Mouse (Mus musculus): ENCODE measurements around the gene Gnb2. TPM values are rescaled to one million over a fixed set of nuclear protein-coding genes. Genes with fewer than 3 reads are reported as not detected.

Gene Gnb2
- 150 and 161 TPM in 2 replicates for polyA plus RNA-seq (2015; fragmentation: Nextera tagmentation; extraction: Ambion mirVana)

- Histone ChIP-seq H3K27me3 (0 out of 2 replicates have a peak, but pooled peaks cover 2% of the 10 kb centered on the region), H3K9ac (peak within 1 kb of the TSS; percentile 89), H3K27ac (replicated peaks) (peak within 1 kb of the TSS; percentile 92), H3K4me3 (replicated peaks) (peak within 1 kb of the TSS; percentile 87), H3K36me3 (replicated peaks) (peaks cover 24% of the 10 kb centered on the region), H3K4me2 (peak within 1 kb of the TSS; percentile 93), H3K4me1 (replicated peaks) (peaks cover 51% of the 10 kb centered on the region), H3K9me3 (replicated peaks) (no peaks in the 10 kb centered on the region)
- WGBS (ENCODE audit: insufficient replicate concordance): under 1% methylated on average over 39 of the region's 40 CpGs
- ATAC-seq (ENCODE audit: insufficient read depth): peak; percentile 82
Measured at GRCm38 (mm10) chr5:137533117-137533827, at the start of gene Gnb2, which contains the start of gene Epo. TSS of gene Gnb2 (minus strand) at chr5:137533510. TSS of gene Epo (minus strand) at chr5:137533242.

- Histone ChIP-seq H3K27ac (replicated peaks) (no peak overlapping the region), H3K9ac (no peak overlapping the region), H3K4me3 (replicated peaks) (no peak overlapping the region), H3K4me2 (no peak overlapping the region), H3K36me3 (replicated peaks) (peaks cover 73% of the 10 kb centered on the region), H3K27me3 (no peaks in the 10 kb centered on the region; the same call in 1 of the 2 replicates), H3K4me1 (replicated peaks) (peaks cover 27% of the 10 kb centered on the region), H3K9me3 (replicated peaks) (no peaks in the 10 kb centered on the region; the same call in 1 of the 2 replicates)
- 67% methylated on average over 8 of the region's 8 CpGs for WGBS (ENCODE audit: insufficient replicate concordance)
- no peak for ATAC-seq (ENCODE audit: insufficient read depth)
Measured at GRCm38 (mm10) chr5:137582702-137583101, 49.4 kb upstream of the Gnb2 start.

GRCm38 (mm10) chr5:137580246-137580645, 46.9 kb upstream of the Gnb2 start:
- Histone ChIP-seq H3K4me3 (replicated peaks) (no peak overlapping the region), H3K4me1 (replicated peaks) (peaks cover 27% of the 10 kb centered on the region), H3K27me3 (no peaks in the 10 kb centered on the region; the same call in 1 of the 2 replicates), H3K9me3 (replicated peaks) (no peaks in the 10 kb centered on the region), H3K36me3 (replicated peaks) (peaks cover 70% of the 10 kb centered on the region), H3K9ac (no peak overlapping the region), H3K4me2 (no peak overlapping the region), H3K27ac (replicated peaks) (no peak overlapping the region)
- WGBS (ENCODE audit: insufficient replicate concordance): 43% methylated on average over 6 of the region's 6 CpGs
- ATAC-seq (ENCODE audit: insufficient read depth): peak; percentile 45; the same call in 1 of the 2 replicates

- no peak overlapping the region; the same call in 1 of the 2 replicates for H3K4me2 ChIP-seq
- H3K27ac ChIP-seq (replicated peaks): no peak overlapping the region
- H3K4me1 ChIP-seq (replicated peaks): peaks cover 49% of the 10 kb centered on the region
Measured at GRCm38 (mm10) chr5:137574470-137574901, 41.2 kb upstream of the Gnb2 start.

GRCm38 (mm10) chr5:137570691-137571586, 37.6 kb upstream of the Gnb2 start:
- Histone ChIP-seq H3K27me3 (peaks cover 9% of the 10 kb centered on the region; the same call in 1 of the 2 replicates), H3K4me3 (replicated peaks) (peak overlapping the region; percentile 69), H3K27ac (replicated peaks) (peak overlapping the region; percentile 88), H3K9ac (peak overlapping the region; percentile 70), H3K4me1 (replicated peaks) (peaks cover 61% of the 10 kb centered on the region), H3K36me3 (replicated peaks) (peaks cover 28% of the 10 kb centered on the region), H3K9me3 (replicated peaks) (no peaks in the 10 kb centered on the region), H3K4me2 (peak overlapping the region; percentile 89)
- whole genome bisulfite sequencing (ENCODE audit: insufficient replicate concordance): 7% methylated on average over 17 of the region's 17 CpGs
- peak; percentile 93 for ATAC-seq (ENCODE audit: insufficient read depth)

More at GRCm38 (mm10) chr5:137574470-137574901, 41.2 kb upstream of the Gnb2 start:
- no peak for ATAC-seq (ENCODE audit: insufficient read depth)
- Histone ChIP-seq H3K9ac (0 out of 2 replicates have a peak overlapping the region, but pooled peaks have one; percentile 29), H3K9me3 (replicated peaks) (no peaks in the 10 kb centered on the region), H3K27me3 (no peaks in the 10 kb centered on the region), H3K4me3 (replicated peaks) (no peak overlapping the region), H3K36me3 (replicated peaks) (peaks cover 58% of the 10 kb centered on the region)
- WGBS (ENCODE audit: insufficient replicate concordance): 55% methylated on average over 27 of the region's 27 CpGs

GRCm38 (mm10) chr5:137570181-137570580, 36.9 kb upstream of the Gnb2 start:
- ATAC-seq (ENCODE audit: insufficient read depth): no peak
- H3K36me3 ChIP-seq (replicated peaks): peaks cover 27% of the 10 kb centered on the region
- WGBS (ENCODE audit: insufficient replicate concordance): 1% methylated on average over 7 of the region's 7 CpGs

GRCm38 (mm10) chr5:137569665-137570064, 36.4 kb upstream of the Gnb2 start, which contains the start of gene Tfr2:
TSS of gene Tfr2 (plus strand) at chr5:137569840.
- H3K36me3 ChIP-seq (replicated peaks): peaks cover 22% of the 10 kb centered on the region
- peak within 1 kb of the TSS; percentile 88 for H3K27ac ChIP-seq (replicated peaks)
- H3K9ac ChIP-seq: peak within 1 kb of the TSS; percentile 70
- 6% methylated on average over 9 of the region's 9 CpGs for WGBS (ENCODE audit: insufficient replicate concordance)
- peaks cover 9% of the 10 kb centered on the region; the same call in 1 of the 2 replicates for H3K27me3 ChIP-seq
- peak within 1 kb of the TSS; percentile 89 for H3K4me2 ChIP-seq
- no peaks in the 10 kb centered on the region for H3K9me3 ChIP-seq (replicated peaks)
- ATAC-seq (ENCODE audit: insufficient read depth): peak; percentile 77
- peak within 1 kb of the TSS; percentile 69 for H3K4me3 ChIP-seq (replicated peaks)
- peaks cover 58% of the 10 kb centered on the region for H3K4me1 ChIP-seq (replicated peaks)

More at GRCm38 (mm10) chr5:137570181-137570580, 36.9 kb upstream of the Gnb2 start:
- peak overlapping the region; percentile 89 for H3K4me2 ChIP-seq
- peaks cover 61% of the 10 kb centered on the region for H3K4me1 ChIP-seq (replicated peaks)
- no peaks in the 10 kb centered on the region for H3K9me3 ChIP-seq (replicated peaks)
- peak overlapping the region; percentile 88 for H3K27ac ChIP-seq (replicated peaks)
- peak overlapping the region; percentile 69 for H3K4me3 ChIP-seq (replicated peaks)
- H3K27me3 ChIP-seq: peaks cover 9% of the 10 kb centered on the region; the same call in 1 of the 2 replicates
- H3K9ac ChIP-seq: peak overlapping the region; percentile 70

GRCm38 (mm10) chr5:137569031-137569430, 35.7 kb upstream of the Gnb2 start:
- H3K36me3 ChIP-seq (replicated peaks): peaks cover 15% of the 10 kb centered on the region
- no peaks in the 10 kb centered on the region for H3K9me3 ChIP-seq (replicated peaks)
- H3K27me3 ChIP-seq: peaks cover 9% of the 10 kb centered on the region; the same call in 1 of the 2 replicates
- H3K9ac ChIP-seq: 0 out of 2 replicates have a peak overlapping the region, but pooled peaks have one; percentile 17
- H3K4me3 ChIP-seq (replicated peaks): peak overlapping the region; percentile 69
- WGBS (ENCODE audit: insufficient replicate concordance): 58% methylated on average over 12 of the region's 12 CpGs
- H3K4me2 ChIP-seq: peak overlapping the region; percentile 89
- peaks cover 51% of the 10 kb centered on the region for H3K4me1 ChIP-seq (replicated peaks)
- H3K27ac ChIP-seq (replicated peaks): peak overlapping the region; percentile 88
- no peak for ATAC-seq (ENCODE audit: insufficient read depth)

- H3K27me3 ChIP-seq: peaks cover 9% of the 10 kb centered on the region; the same call in 1 of the 2 replicates
- peaks cover 9% of the 10 kb centered on the region for H3K36me3 ChIP-seq (replicated peaks)
- no peak overlapping the region for H3K27ac ChIP-seq (replicated peaks)
- H3K4me1 ChIP-seq (replicated peaks): peaks cover 49% of the 10 kb centered on the region
- H3K9ac ChIP-seq: no peak overlapping the region
- no peaks in the 10 kb centered on the region for H3K9me3 ChIP-seq (replicated peaks)
- no peak overlapping the region for H3K4me3 ChIP-seq (replicated peaks)
- no peak for ATAC-seq (ENCODE audit: insufficient read depth)
- H3K4me2 ChIP-seq: no peak overlapping the region
- WGBS (ENCODE audit: insufficient replicate concordance): 77% methylated on average over 8 of the region's 8 CpGs
Measured at GRCm38 (mm10) chr5:137568223-137568798, 35.0 kb upstream of the Gnb2 start.

GRCm38 (mm10) chr5:137566416-137566815, 33.1 kb upstream of the Gnb2 start:
- Histone ChIP-seq H3K9ac (no peak overlapping the region), H3K27ac (replicated peaks) (no peak overlapping the region), H3K4me3 (replicated peaks) (no peak overlapping the region), H3K4me1 (replicated peaks) (peaks cover 33% of the 10 kb centered on the region), H3K9me3 (replicated peaks) (no peaks in the 10 kb centered on the region), H3K4me2 (no peak overlapping the region), H3K36me3 (replicated peaks) (no peaks in the 10 kb centered on the region), H3K27me3 (peaks cover 16% of the 10 kb centered on the region; the same call in 1 of the 2 replicates)
- 82% methylated on average over 5 of the region's 5 CpGs for WGBS (ENCODE audit: insufficient replicate concordance)
- no peak for ATAC-seq (ENCODE audit: insufficient read depth)

All from liver, embryonic 15.5 days (tissue).